Mouse (Mus musculus) limb, embryonic 10.5 days (tissue): ENCODE results near the gene Rsg1. TPM values are rescaled to one million over a fixed set of nuclear protein-coding genes. Genes with fewer than 3 reads are reported as not detected.

Experiments used
- DNase-seq: peaks from one replicate; pipeline ENCODE4 v3.0.0-alpha.2; 2017; ENCODE audit warnings: low spot score
- H3K27ac ChIP-seq: fragments of 300-500 bp; sonication (generic); 2 replicates; pipeline ENCODE4 v1.5.1; 2016; ENCODE audit warnings: mild to moderate bottlenecking
- H3K27me3 ChIP-seq: fragments of 300-500 bp; sonication (generic); 2 replicates; pipeline ENCODE4 v1.6.1; 2016; ENCODE audit warnings: low read depth, mild to moderate bottlenecking; ENCODE audit not compliant: poor library complexity, severe bottlenecking
- H3K36me3 ChIP-seq: fragments of 300-500 bp; sonication (generic); 2 replicates; pipeline ENCODE4 v1.6.1; 2016; ENCODE audit warnings: mild to moderate bottlenecking, moderate library complexity
- H3K4me1 ChIP-seq: fragments of 300-500 bp; sonication (generic); 2 replicates; pipeline ENCODE4 v1.6.1; 2016
- H3K4me3 ChIP-seq: fragments of 300-500 bp; sonication (generic); 2 replicates; pipeline ENCODE4 v1.5.1; 2016; ENCODE audit warnings: mild to moderate bottlenecking, moderate library complexity
- H3K9me3 ChIP-seq: fragments of 300-500 bp; sonication (generic); replicated peaks from 2 replicates; pipeline ENCODE4 v1.6.1; 2016; ENCODE audit warnings: mild to moderate bottlenecking
- WGBS: fragments of 180-500 bp; shearing (Covaris S2); methylation state at CpG from one replicate; pipeline ENCODE4 v1.1.7; 2016; 5-methylcytosine and 5-hydroxymethylcytosine counted together
- polyA plus RNA-seq: library from polyadenylated mRNA; unstranded; fragments of >200 nt; fragmentation: Nextera tagmentation; extraction: Ambion mirVana; gene quantifications from 2 replicates; pipeline ENCODE4 v1.2.1, GENCODE M21; 2016

Rsg1 gene
- 5.8 and 8.4 TPM in 2 replicates for polyA plus RNA-seq

- no peaks in the 10 kb centered on the region for H3K9me3 ChIP-seq
Measured at GRCm38 (mm10) chr4:141213770-141214336, at the start of gene Rsg1. Gene Rsg1, plus strand, starts transcription at chr4:141213956.

GRCm38 (mm10) chr4:141165744-141166292, 47.9 kb upstream of the Rsg1 start:
- Histone ChIP-seq H3K27ac (no peak overlapping the region), H3K4me3 (no peak overlapping the region), H3K4me1 (no peaks in the 10 kb centered on the region), H3K27me3 (no peaks in the 10 kb centered on the region), H3K36me3 (peaks cover 74% of the 10 kb centered on the region), H3K9me3 (no peaks in the 10 kb centered on the region; the same call in 1 of the 2 replicates)
- DNase-seq: no peak
- 70% methylated on average over 8 of the region's 8 CpGs for WGBS

More at GRCm38 (mm10) chr4:141213770-141214336, at the start of gene Rsg1:
- peaks cover 5% of the 10 kb centered on the region; the same call in 1 of the 2 replicates for H3K36me3 ChIP-seq
- H3K4me3 ChIP-seq: peak within 1 kb of the TSS; percentile 68
- H3K27ac ChIP-seq: peak within 1 kb of the TSS; percentile 83
- no peaks in the 10 kb centered on the region for H3K27me3 ChIP-seq
- H3K4me1 ChIP-seq: peaks cover 20% of the 10 kb centered on the region
- peak; percentile 100 for DNase-seq
- WGBS: under 1% methylated on average over 24 of the region's 24 CpGs

GRCm38 (mm10) chr4:141167156-141167555, 46.6 kb upstream of the Rsg1 start:
- Histone ChIP-seq H3K4me3 (no peak overlapping the region), H3K27ac (no peak overlapping the region), H3K9me3 (no peaks in the 10 kb centered on the region; the same call in 1 of the 2 replicates), H3K36me3 (peaks cover 80% of the 10 kb centered on the region), H3K4me1 (no peaks in the 10 kb centered on the region), H3K27me3 (no peaks in the 10 kb centered on the region)
- WGBS: 93% methylated on average over 3 of the region's 3 CpGs
- DNase-seq: no peak

- no peaks in the 10 kb centered on the region for H3K9me3 ChIP-seq
- H3K4me3 ChIP-seq: no peak overlapping the region
- H3K27me3 ChIP-seq: no peaks in the 10 kb centered on the region
- no peaks in the 10 kb centered on the region for H3K4me1 ChIP-seq
- no peak overlapping the region for H3K27ac ChIP-seq
- no peak for DNase-seq
- 94% methylated on average over 8 of the region's 8 CpGs for WGBS
- H3K36me3 ChIP-seq: peaks cover 88% of the 10 kb centered on the region
Measured at GRCm38 (mm10) chr4:141172121-141172520, 41.6 kb upstream of the Rsg1 start.

GRCm38 (mm10) chr4:141175783-141176182, 38.0 kb upstream of the Rsg1 start:
- H3K27ac ChIP-seq: no peak overlapping the region
- no peak for DNase-seq
- H3K36me3 ChIP-seq: peaks cover 89% of the 10 kb centered on the region

GRCm38 (mm10) chr4:141176328-141176838, 37.4 kb upstream of the Rsg1 start:
- WGBS: 90% methylated on average over 10 of the region's 10 CpGs
- H3K27ac ChIP-seq: no peak overlapping the region
- no peaks in the 10 kb centered on the region for H3K27me3 ChIP-seq
- peaks cover 89% of the 10 kb centered on the region for H3K36me3 ChIP-seq
- no peak overlapping the region for H3K4me3 ChIP-seq
- no peak for DNase-seq
- no peaks in the 10 kb centered on the region for H3K9me3 ChIP-seq
- H3K4me1 ChIP-seq: no peaks in the 10 kb centered on the region

More at GRCm38 (mm10) chr4:141175783-141176182, 38.0 kb upstream of the Rsg1 start:
- Histone ChIP-seq H3K4me3 (no peak overlapping the region), H3K9me3 (no peaks in the 10 kb centered on the region), H3K27me3 (no peaks in the 10 kb centered on the region), H3K4me1 (no peaks in the 10 kb centered on the region)
- WGBS: 85% methylated on average over 5 of the region's 5 CpGs

- 91% methylated on average over 4 of the region's 4 CpGs for WGBS
- Histone ChIP-seq H3K36me3 (peaks cover 92% of the 10 kb centered on the region), H3K4me1 (no peaks in the 10 kb centered on the region), H3K9me3 (no peaks in the 10 kb centered on the region), H3K27me3 (no peaks in the 10 kb centered on the region), H3K27ac (no peak overlapping the region), H3K4me3 (no peak overlapping the region)
- no peak for DNase-seq
Measured at GRCm38 (mm10) chr4:141178500-141178899, 35.3 kb upstream of the Rsg1 start.

GRCm38 (mm10) chr4:141180831-141181230, 32.9 kb upstream of the Rsg1 start:
- Histone ChIP-seq H3K9me3 (no peaks in the 10 kb centered on the region), H3K27ac (no peak overlapping the region), H3K4me3 (no peak overlapping the region), H3K4me1 (peaks cover 1% of the 10 kb centered on the region), H3K36me3 (peaks cover 91% of the 10 kb centered on the region), H3K27me3 (no peaks in the 10 kb centered on the region)
- no peak for DNase-seq
- WGBS: 92% methylated on average over 8 of the region's 8 CpGs

- Histone ChIP-seq H3K4me1 (peaks cover 13% of the 10 kb centered on the region), H3K27ac (no peak overlapping the region), H3K36me3 (peaks cover 80% of the 10 kb centered on the region), H3K4me3 (no peak overlapping the region), H3K27me3 (no peaks in the 10 kb centered on the region), H3K9me3 (no peaks in the 10 kb centered on the region)
- 94% methylated on average over 6 of the region's 6 CpGs for WGBS
- no peak for DNase-seq
Measured at GRCm38 (mm10) chr4:141181981-141182380, 31.8 kb upstream of the Rsg1 start.

GRCm38 (mm10) chr4:141183932-141184331, 29.8 kb upstream of the Rsg1 start:
- Histone ChIP-seq H3K36me3 (peaks cover 64% of the 10 kb centered on the region), H3K4me1 (peaks cover 18% of the 10 kb centered on the region), H3K9me3 (no peaks in the 10 kb centered on the region), H3K27ac (no peak overlapping the region), H3K27me3 (no peaks in the 10 kb centered on the region), H3K4me3 (no peak overlapping the region)
- WGBS: 99% methylated on average over 2 of the region's 2 CpGs
- no peak for DNase-seq

- 94% methylated on average over 4 of the region's 4 CpGs for WGBS
- no peaks in the 10 kb centered on the region for H3K9me3 ChIP-seq
- H3K36me3 ChIP-seq: peaks cover 61% of the 10 kb centered on the region
- no peaks in the 10 kb centered on the region for H3K27me3 ChIP-seq
- H3K4me3 ChIP-seq: no peak overlapping the region
- H3K4me1 ChIP-seq: peaks cover 18% of the 10 kb centered on the region
- DNase-seq: no peak
- H3K27ac ChIP-seq: no peak overlapping the region
Measured at GRCm38 (mm10) chr4:141184426-141184825, 29.3 kb upstream of the Rsg1 start.

- WGBS: 76% methylated on average over 9 of the region's 9 CpGs
- Histone ChIP-seq H3K9me3 (no peaks in the 10 kb centered on the region), H3K4me1 (peaks cover 18% of the 10 kb centered on the region), H3K4me3 (no peak overlapping the region), H3K27me3 (no peaks in the 10 kb centered on the region), H3K36me3 (peaks cover 60% of the 10 kb centered on the region), H3K27ac (0 out of 2 replicates have a peak overlapping the region, but pooled peaks have one; percentile 50)
- DNase-seq: no peak
Measured at GRCm38 (mm10) chr4:141186923-141187836, 26.6 kb upstream of the Rsg1 start.

- Histone ChIP-seq H3K9me3 (no peaks in the 10 kb centered on the region), H3K27me3 (no peaks in the 10 kb centered on the region), H3K4me3 (no peak overlapping the region), H3K36me3 (peaks cover 68% of the 10 kb centered on the region), H3K4me1 (peaks cover 12% of the 10 kb centered on the region), H3K27ac (no peak overlapping the region)
- 95% methylated on average over 7 of the region's 7 CpGs for WGBS
- no peak for DNase-seq
Measured at GRCm38 (mm10) chr4:141191294-141191693, 22.5 kb upstream of the Rsg1 start.
